Mouse (Mus musculus) adrenal gland, postnatal 4 days (tissue): ENCODE results near the gene Tmem126a. TPM values are rescaled to one million over a fixed set of nuclear protein-coding genes. Genes with fewer than 3 reads are reported as not detected.
A peak's percentile ranks its signal among the peaks of the same experiment; 100 is the strongest.

Experiments
- DNase-seq, 2 experiments: peaks; one replicate each; pipeline ENCODE4 v3.0.0; 2021 to 2022; ENCODE audit warnings: low spot score in 2 of 2, mixed read lengths in 2 of 2
- long read RNA-seq, 2 experiments: library from polyadenylated mRNA; stranded (forward); transcript quantifications; one replicate each; pipeline ENCODE4 v2.0.0; 2021
- total RNA-seq, 2 experiments: library from RNA; stranded (reverse); gene quantifications; 2 replicates each; pipeline ENCODE4 v1.2.3; 2021

Gene Tmem126a
- 10 to 100 TPM; 47.8 to 55.6 TPM for total RNA-seq
- long read RNA-seq, experiment 1, transcript Tmem126a-201 (5 exons, 799 nt) = major isoform, 24 of 32 reads
- long read RNA-seq, experiment 1, partial matches to known transcripts = 4 of 32 reads
- long read RNA-seq, experiment 1, other reads (novel, unspliced or antisense) = 0 of 32 reads
- long read RNA-seq, experiment 2, transcript Tmem126a-201 (5 exons, 799 nt) = major isoform, 27 of 42 reads
- long read RNA-seq, experiment 2, partial matches to known transcripts = 5 of 42 reads
- long read RNA-seq, experiment 2, other reads (novel, unspliced or antisense) = 4 of 42 reads

DNA sequence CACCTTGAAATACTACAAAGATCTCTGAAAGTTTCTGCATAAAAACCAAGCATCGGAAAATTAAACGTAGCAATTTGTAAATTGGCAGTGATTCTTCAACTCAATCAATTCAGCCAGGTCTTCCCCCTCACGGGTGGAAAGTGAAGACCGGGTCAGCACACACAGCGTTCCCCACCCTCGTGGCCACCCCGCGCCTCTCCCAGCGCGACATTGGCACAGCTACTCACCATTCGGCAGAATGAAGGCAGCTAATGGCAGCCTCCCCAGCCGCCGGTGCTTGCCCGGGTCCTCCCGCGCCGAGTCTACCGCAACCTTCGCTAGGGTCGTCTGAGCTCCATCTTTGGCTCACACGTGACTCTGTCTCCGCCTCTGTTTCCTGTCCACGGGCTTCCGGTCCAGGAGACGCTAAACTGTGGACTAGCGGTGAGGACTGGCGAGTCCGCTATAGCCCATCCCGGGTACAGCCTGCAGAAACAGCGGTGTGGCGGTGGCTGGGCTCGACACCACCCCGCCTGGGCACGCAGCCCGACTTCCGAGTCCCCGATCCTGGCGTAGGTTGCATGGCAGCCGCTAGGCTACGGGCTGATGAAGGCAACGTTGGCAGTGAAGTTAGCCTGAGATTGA, at the start of gene Tmem126a:
TSS of gene Tmem126a (minus strand) at position 385 of the 624 bp plus-strand sequence.
- DNase-seq = peak; percentile 45 to 78

GRCm38 (mm10) chr7:90482607-90483006, 25.6 kb upstream of the Tmem126a start:
- no peak for DNase-seq

DNA sequence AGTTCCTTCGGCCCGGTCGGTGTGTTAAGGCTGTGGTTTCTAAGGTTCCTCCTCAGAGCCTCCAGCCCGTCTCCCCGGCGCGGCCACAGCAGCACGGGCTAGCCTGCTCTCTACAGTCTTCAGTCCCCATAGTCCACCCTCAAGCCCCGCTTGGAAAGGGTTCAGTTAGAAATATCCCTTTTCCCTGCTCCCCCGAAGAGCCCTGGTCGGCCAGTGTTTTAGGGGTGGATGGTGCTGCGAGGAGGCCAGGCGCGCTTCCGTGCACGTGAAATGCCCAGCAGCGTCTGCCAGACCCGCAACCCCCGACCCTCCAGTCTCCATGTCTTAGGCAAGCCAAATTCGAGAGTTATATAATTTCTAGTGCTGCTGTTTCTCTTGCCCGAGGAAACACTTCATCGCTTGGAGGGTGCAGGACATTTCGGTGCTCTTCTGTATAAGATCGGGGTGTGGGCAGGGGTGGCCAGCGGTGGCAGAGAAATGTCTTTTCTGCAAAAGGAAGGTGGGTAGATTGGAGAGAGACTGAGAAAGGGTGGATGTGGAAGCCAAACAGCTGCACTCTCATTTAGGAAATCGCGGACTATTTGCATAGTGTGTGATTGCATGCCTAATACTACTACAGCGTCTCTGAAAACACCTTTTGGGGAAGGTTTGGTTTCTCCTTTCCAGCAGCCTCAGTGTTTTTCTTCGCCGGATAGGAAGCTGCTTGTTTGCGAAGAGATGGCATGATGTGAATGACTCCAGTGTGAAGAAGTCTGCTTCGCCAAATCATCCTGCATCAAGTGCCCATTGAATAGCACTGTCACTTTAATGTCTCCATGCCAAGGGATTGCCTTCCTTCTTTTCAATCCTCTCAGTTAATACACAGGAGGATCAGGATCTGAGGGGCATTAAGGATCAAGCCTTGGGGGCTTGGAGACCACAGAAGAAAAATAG, 19.6 kb upstream of the Tmem126a start, which contains the start of gene Dlg2:
TSS of gene Dlg2 (plus strand) at position 360 of the 933 bp plus-strand sequence.
- DNase-seq = no peak

DNA sequence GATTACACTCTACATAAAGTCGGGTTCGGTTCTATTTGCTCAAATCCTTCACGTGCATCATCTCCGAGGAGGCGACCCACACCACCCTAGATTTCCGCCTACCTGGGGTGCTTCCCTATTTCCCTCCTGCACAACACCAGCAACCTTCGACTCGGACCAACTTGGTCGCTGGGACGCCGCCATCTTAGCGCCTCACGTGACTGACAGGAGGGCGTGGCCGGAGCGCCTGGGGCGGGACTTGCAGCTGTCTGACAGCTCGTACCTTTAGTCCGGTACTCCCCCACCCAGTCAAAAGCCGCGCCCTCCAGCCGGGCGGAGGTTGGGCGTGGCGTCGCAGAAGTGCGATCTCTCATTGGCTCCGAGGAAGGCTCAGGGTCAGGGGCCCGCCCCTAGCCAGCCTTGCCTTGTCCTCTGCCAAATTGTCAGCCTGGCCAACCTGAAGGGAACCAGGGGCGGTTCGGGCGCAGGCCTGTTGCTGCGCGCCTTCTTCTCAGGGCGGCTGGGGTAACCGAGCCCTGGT, 18.8 kb upstream of the Tmem126a start, which contains the start of gene Tmem126b:
TSS of gene Tmem126b (minus strand) at position 209 of the 520 bp plus-strand sequence.
- peak; percentile 94 to 98 for DNase-seq

GRCm38 (mm10) chr7:90473511-90473910, 16.5 kb upstream of the Tmem126a start:
- no peak for DNase-seq

DNA sequence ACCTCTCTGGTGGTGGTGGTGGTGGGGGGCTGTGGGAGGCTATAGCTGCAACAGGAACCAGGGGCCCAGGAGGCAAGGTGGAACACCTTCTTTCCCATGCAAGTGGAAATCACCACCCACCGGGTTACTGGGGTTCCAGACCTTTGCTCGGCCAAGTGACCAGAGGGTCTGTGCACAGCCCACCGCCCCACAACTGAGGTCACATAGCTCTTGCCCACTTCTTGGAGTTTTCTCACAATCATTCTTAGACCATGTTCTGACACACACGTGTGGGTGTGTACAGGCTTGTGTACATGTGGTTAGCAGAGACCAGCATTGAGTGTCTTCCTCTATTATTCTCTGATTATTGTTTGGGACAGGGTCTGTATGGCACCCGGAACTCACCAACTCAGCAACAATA, 4.4 kb upstream of the Tmem126a start:
- DNase-seq = no peak

- no peak for DNase-seq
Observed at GRCm38 (mm10) chr7:90460930-90461329, 3.9 kb upstream of the Tmem126a start.

GRCm38 (mm10) chr7:90460330-90460729, 3.3 kb upstream of the Tmem126a start:
- DNase-seq = no peak

DNA sequence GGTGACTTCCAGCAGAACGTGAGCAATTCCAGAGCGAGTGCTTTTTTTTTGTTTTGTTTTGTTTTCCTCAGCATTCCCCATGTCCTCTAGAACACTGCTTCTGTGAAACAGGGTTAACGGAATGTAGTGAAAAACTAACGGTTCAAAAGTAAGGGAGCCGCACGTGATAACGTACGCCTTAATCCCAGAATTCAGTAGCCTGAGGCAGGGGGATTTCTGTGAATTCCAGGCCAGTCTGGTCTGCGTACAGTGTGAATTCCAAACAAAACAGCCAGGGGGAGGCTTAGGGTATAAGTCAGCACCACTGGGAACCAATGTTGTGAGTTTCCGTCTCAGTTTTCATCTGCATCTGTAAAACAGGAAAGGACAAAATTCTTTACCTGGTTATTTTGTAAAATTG, 488 bp upstream of the Tmem126a start:
- no peak for DNase-seq

GRCm38 (mm10) chr7:90456149-90456844, 732 bp downstream of the Tmem126a start:
- DNase-seq = no peak

DNA sequence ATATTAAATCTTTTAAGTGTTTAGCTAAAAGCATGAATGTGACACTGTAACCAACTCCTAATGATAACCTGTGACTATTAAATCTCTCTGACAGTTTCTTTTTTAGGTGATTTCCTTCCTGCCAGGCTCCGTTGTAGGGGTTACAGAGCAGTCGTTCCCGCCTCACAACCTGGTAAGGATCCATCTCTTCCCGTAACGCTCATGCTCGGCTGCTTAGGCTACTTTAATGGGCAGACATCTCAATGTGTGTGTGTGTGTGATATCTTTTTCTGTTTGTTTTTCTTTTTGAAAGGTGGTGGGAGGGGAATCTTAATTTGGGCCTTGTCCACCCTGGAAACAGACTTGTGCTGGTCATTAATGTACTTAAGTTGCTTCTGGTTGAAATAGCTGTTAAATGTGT, 12.8 kb downstream of the Tmem126a start:
- no peak for DNase-seq

- peak; percentile 42 to 58 for DNase-seq
Observed at GRCm38 (mm10) chr7:90443101-90444091, 13.6 kb downstream of the Tmem126a start.

DNA sequence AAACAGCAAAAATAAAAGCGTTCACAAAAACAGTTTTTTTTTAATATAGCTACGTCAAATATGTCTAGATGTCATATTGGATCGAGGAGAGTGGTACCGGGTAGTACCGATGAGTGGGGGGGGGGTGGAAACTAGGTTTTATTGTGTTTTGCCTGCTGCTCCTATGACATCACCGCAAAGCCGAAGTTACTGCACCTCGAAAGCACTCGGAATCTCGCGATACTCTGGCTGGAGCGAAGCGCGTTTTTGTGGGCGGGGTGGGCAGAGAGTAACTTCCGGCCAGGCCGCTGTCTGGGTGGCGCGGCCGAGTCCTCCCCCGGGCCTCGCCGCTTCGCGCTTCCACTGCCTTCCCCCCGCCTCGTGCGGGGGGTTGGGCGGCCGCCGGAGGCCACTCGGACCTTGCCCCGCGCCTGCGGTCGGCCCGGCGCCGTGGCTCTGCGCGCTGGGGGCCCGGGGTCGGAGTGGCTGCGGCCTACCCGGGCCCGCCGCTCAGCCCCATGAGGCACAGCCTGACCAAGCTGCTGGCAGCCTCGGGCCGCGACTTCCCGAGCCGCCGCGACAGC, 14.4 kb downstream of the Tmem126a start, which contains the start of gene Crebzf:
TSS of gene Crebzf (plus strand) at position 212 of the 563 bp plus-strand sequence.
- peak; percentile 84 to 95 for DNase-seq

GRCm38 (mm10) chr7:90442070-90442469, 15.0 kb downstream of the Tmem126a start:
- no peak for DNase-seq

DNA sequence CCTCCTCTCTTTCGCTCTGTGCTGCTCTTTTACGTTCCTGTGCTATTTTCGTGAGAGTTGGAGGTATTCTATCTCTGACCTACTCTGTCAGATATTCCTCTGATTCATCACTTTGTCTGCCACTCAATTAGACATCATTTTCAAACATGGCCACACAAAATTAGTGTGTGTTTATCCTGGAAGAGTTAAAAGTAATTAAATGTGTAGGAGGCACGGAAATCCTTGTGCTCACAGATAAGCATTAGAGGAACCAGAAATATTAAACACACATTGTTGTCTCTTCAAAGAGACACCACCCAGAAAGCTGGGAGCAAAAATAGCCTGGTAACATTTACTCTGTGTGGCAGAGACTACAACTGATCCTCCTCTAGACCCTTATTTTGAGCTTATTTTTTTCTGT, 17.0 kb downstream of the Tmem126a start:
- DNase-seq = no peak

DNA sequence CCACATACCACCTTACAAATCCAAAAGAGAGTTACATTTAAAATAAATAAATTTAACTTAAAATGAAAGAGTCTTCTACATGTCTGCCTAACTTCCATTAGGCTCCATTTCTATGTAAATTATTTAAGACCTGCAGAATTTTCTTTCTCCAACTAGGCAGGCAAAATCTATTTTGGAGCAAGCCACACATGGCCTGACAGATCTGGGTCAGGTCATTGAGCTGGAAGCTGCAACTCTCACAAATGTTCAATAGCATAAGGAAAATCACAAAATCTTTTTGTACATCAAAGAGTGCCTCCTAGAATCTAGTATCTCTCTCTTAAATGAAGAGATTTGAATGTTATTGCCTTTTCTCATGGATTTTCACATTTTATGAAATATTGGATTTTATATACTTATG, 24.8 kb downstream of the Tmem126a start:
- DNase-seq = no peak

DNA sequence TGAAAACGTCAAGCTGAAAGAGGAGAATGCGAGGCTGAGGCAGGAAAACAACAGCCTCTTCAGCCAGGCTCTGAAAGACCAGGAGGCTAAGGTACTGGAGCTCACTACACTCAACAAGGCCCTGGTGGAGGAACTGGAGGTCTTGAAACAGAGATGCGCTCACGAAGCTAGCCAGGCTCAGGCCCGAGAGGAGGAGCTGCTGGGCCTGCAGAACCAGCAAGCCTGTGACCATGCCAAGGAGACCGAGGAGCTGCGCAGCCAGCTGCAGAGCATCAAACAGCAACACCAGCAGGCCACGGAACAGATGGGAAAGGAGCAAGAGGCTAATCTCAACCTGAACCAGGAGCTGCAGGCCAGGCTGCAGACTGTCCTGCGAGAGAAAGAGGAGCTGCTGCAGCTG, 30.0 kb downstream of the Tmem126a start:
- no peak for DNase-seq

- peak; percentile 16 to 55 for DNase-seq
Observed at GRCm38 (mm10) chr7:90426020-90427001, 30.7 kb downstream of the Tmem126a start, which contains the start of gene Ccdc89. Gene Ccdc89 (plus strand): TSS chr7:90426577.
